Mouse (Mus musculus): Measurements from ENCODE around the gene Sirt2.

GRCm38 (mm10) chr7:28824941-28825685 lies 58.6 kb downstream of the Sirt2 start, which contains the start of gene Ech1:
- no peak for TF ChIP-seq CTCF (IDR thresholded peaks at IDR 0.05; ENCODE audit: insufficient read depth, low read length)
- TF ChIP-seq POLR2A (IDR thresholded peaks at IDR 0.05; ENCODE audit: borderline replicate concordance, extremely low read depth, low read depth, low read length) = peak; percentile 82; the same call in 1 of the 2 replicates
